Mouse (Mus musculus) R1 (cell line): ENCODE measurements around the gene Cdk4.
A peak's percentile ranks its signal among the peaks of the same experiment; 100 is the strongest.

Experiments used
- DNase-seq: peaks from one replicate; pipeline ENCODE4 v3.0.0-alpha.2; 2018; ENCODE audit warnings: low read depth, low spot score

The Cdk4 gene

GRCm38 (mm10) chr10:127099191-127099590 is 35.9 kb downstream of the Cdk4 start:
- no peak for DNase-seq

- DNase-seq: no peak
These were observed 36.5 kb downstream of the Cdk4 start for GRCm38 (mm10) chr10:127099868-127100267.

GRCm38 (mm10) chr10:127100414-127100813 is 37.1 kb downstream of the Cdk4 start:
- DNase-seq: no peak

GRCm38 (mm10) chr10:127101151-127101550 is 37.8 kb downstream of the Cdk4 start:
- DNase-seq: no peak

- DNase-seq: no peak
These were observed 40.3 kb downstream of the Cdk4 start for GRCm38 (mm10) chr10:127103631-127104030.

GRCm38 (mm10) chr10:127107563-127108261 is 44.4 kb downstream of the Cdk4 start:
- DNase-seq: no peak

GRCm38 (mm10) chr10:127108262-127108583 is 44.9 kb downstream of the Cdk4 start:
- no peak for DNase-seq

GRCm38 (mm10) chr10:127111001-127111887 is 47.9 kb downstream of the Cdk4 start:
- DNase-seq: no peak

GRCm38 (mm10) chr10:127114408-127114807 is 51.1 kb downstream of the Cdk4 start:
- DNase-seq: no peak

GRCm38 (mm10) chr10:127115068-127115467 is 51.7 kb downstream of the Cdk4 start:
- DNase-seq: peak; percentile 74
